Mouse (Mus musculus): ENCODE data around the gene B4galnt4. TPM values are rescaled to one million over a fixed set of nuclear protein-coding genes. Genes with fewer than 3 reads are reported as not detected.

The B4galnt4 gene
- polyA plus RNA-seq, 1 experiment from 2014 or later, result 1.0 TPM

- Histone ChIP-seq H3K4me3 (peak within 1 kb of the TSS; percentile 53), H3K4me1 (replicated peaks) (peaks cover 9% of the 10 kb centered on the region), H3K4me2 (peak within 1 kb of the TSS; percentile 93), H3K27ac (no peak within 1 kb of the TSS), H3K9ac (peak within 1 kb of the TSS; percentile 44), H3K36me3 (no peaks in the 10 kb centered on the region), H3K27me3 (peaks cover 36% of the 10 kb centered on the region), H3K9me3 (replicated peaks) (no peaks in the 10 kb centered on the region)
- no peak; the same call in 1 of the 2 replicates for ATAC-seq (replicated peaks; ENCODE audit: insufficient number of reproducible peaks, insufficient read depth, low FRiP score, low read depth)
- WGBS, result 1% methylated on average over 56 of the region's 56 CpGs
These were observed 39.2 kb downstream of the B4galnt4 start, which contains the start of gene Sigirr for GRCm38 (mm10) chr7:141099911-141100691. Sigirr (minus strand) TSS chr7:141100572.

- WGBS, result 50% methylated on average over 3 of the region's 3 CpGs
- Histone ChIP-seq H3K4me3 (no peak overlapping the region), H3K27me3 (peaks cover 30% of the 10 kb centered on the region), H3K36me3 (no peaks in the 10 kb centered on the region), H3K4me1 (replicated peaks) (peaks cover 9% of the 10 kb centered on the region), H3K4me2 (no peak overlapping the region), H3K9me3 (replicated peaks) (no peaks in the 10 kb centered on the region), H3K27ac (no peak overlapping the region), H3K9ac (no peak overlapping the region)
- no peak for ATAC-seq (replicated peaks; ENCODE audit: insufficient number of reproducible peaks, insufficient read depth, low FRiP score, low read depth)
These were observed 42.3 kb downstream of the B4galnt4 start for GRCm38 (mm10) chr7:141103161-141103560.

GRCm38 (mm10) chr7:141115874-141116273 is 55.0 kb downstream of the B4galnt4 start:
- 85% methylated on average over 9 of the region's 9 CpGs for WGBS
- peaks cover 9% of the 10 kb centered on the region for H3K27me3 ChIP-seq
- 0 out of 2 replicates have a peak, but pooled peaks cover 3% of the 10 kb centered on the region for H3K4me1 ChIP-seq (replicated peaks)
- H3K9ac ChIP-seq, result no peak overlapping the region
- no peak overlapping the region for H3K4me2 ChIP-seq
- H3K27ac ChIP-seq, result no peak overlapping the region
- ATAC-seq (replicated peaks; ENCODE audit: insufficient number of reproducible peaks, insufficient read depth, low FRiP score, low read depth), result no peak
- H3K36me3 ChIP-seq, result no peaks in the 10 kb centered on the region
- no peak overlapping the region for H3K4me3 ChIP-seq
- H3K9me3 ChIP-seq (replicated peaks), result no peaks in the 10 kb centered on the region

GRCm38 (mm10) chr7:141117636-141118035 is 56.7 kb downstream of the B4galnt4 start, which contains the start of gene Ano9:
Ano9 (minus strand) TSS chr7:141117806.
- Histone ChIP-seq H3K9ac (no peak within 1 kb of the TSS), H3K4me3 (no peak within 1 kb of the TSS)

GRCm38 (mm10) chr7:141119487-141119886 is 58.6 kb downstream of the B4galnt4 start:
- Histone ChIP-seq H3K9me3 (replicated peaks) (no peaks in the 10 kb centered on the region), H3K4me3 (no peak overlapping the region), H3K27me3 (peaks cover 9% of the 10 kb centered on the region), H3K36me3 (no peaks in the 10 kb centered on the region), H3K4me2 (no peak overlapping the region), H3K27ac (no peak overlapping the region), H3K9ac (no peak overlapping the region), H3K4me1 (replicated peaks) (peaks cover 19% of the 10 kb centered on the region)
- 65% methylated on average over 3 of the region's 3 CpGs for WGBS
- no peak for ATAC-seq (replicated peaks; ENCODE audit: insufficient number of reproducible peaks, insufficient read depth, low FRiP score, low read depth)

More at GRCm38 (mm10) chr7:141117636-141118035, 56.7 kb downstream of the B4galnt4 start, which contains the start of gene Ano9:
- no peak within 1 kb of the TSS for H3K4me2 ChIP-seq
- H3K27me3 ChIP-seq, result peaks cover 9% of the 10 kb centered on the region
- H3K4me1 ChIP-seq (replicated peaks), result peaks cover 13% of the 10 kb centered on the region
- no peaks in the 10 kb centered on the region for H3K36me3 ChIP-seq
- ATAC-seq (replicated peaks; ENCODE audit: insufficient number of reproducible peaks, insufficient read depth, low FRiP score, low read depth), result no peak
- WGBS, result 11% methylated on average over 9 of the region's 9 CpGs
- no peak within 1 kb of the TSS for H3K27ac ChIP-seq
- no peaks in the 10 kb centered on the region for H3K9me3 ChIP-seq (replicated peaks)

- peaks cover 9% of the 10 kb centered on the region for H3K27me3 ChIP-seq
- H3K9me3 ChIP-seq (replicated peaks), result no peaks in the 10 kb centered on the region
- ATAC-seq (replicated peaks; ENCODE audit: insufficient number of reproducible peaks, insufficient read depth, low FRiP score, low read depth), result no peak
- no peak overlapping the region for H3K9ac ChIP-seq
- H3K4me1 ChIP-seq (replicated peaks), result peaks cover 19% of the 10 kb centered on the region
- H3K4me3 ChIP-seq, result no peak overlapping the region
- H3K4me2 ChIP-seq, result no peak overlapping the region
- 84% methylated on average over 3 of the region's 3 CpGs for WGBS
- H3K36me3 ChIP-seq, result no peaks in the 10 kb centered on the region
- no peak overlapping the region for H3K27ac ChIP-seq
These were observed 59.7 kb downstream of the B4galnt4 start for GRCm38 (mm10) chr7:141120605-141121004.

- ATAC-seq (replicated peaks; ENCODE audit: insufficient number of reproducible peaks, insufficient read depth, low FRiP score, low read depth), result no peak
- no peaks in the 10 kb centered on the region for H3K9me3 ChIP-seq (replicated peaks)
- WGBS, result 76% methylated on average over 5 of the region's 5 CpGs
- H3K4me3 ChIP-seq, result no peak overlapping the region
- no peak overlapping the region for H3K4me2 ChIP-seq
- peaks cover 17% of the 10 kb centered on the region for H3K4me1 ChIP-seq (replicated peaks)
- H3K27me3 ChIP-seq, result peaks cover 9% of the 10 kb centered on the region
- no peaks in the 10 kb centered on the region for H3K36me3 ChIP-seq
- no peak overlapping the region for H3K9ac ChIP-seq
- H3K27ac ChIP-seq, result no peak overlapping the region
These were observed 60.2 kb downstream of the B4galnt4 start for GRCm38 (mm10) chr7:141121051-141121531.

Other genes starting within 250 kb of the B4galnt4 start
- 0.78 and 0.95 TPM in 2 replicates for gene Zfp941, start 238.9 kb upstream of the B4galnt4 start, polyA plus RNA-seq (2015; fragmentation: Nextera tagmentation; extraction: Ambion mirVana)
- 0.68 and 1.4 TPM in 2 replicates for gene Urah, start 226.1 kb upstream of the B4galnt4 start, polyA plus RNA-seq (2015; fragmentation: Nextera tagmentation; extraction: Ambion mirVana)
- gene Scgb1c1, start 215.6 kb upstream of the B4galnt4 start, polyA plus RNA-seq (2015; fragmentation: Nextera tagmentation; extraction: Ambion mirVana), result 0.36 TPM in 1 of 2 replicates, not detected in the other
- not detected in 2 replicates for gene Odf3, start 213.3 kb upstream of the B4galnt4 start, polyA plus RNA-seq (2015; fragmentation: Nextera tagmentation; extraction: Ambion mirVana)
- gene Gm45785, start 204.8 kb upstream of the B4galnt4 start, polyA plus RNA-seq (2015; fragmentation: Nextera tagmentation; extraction: Ambion mirVana), result not detected in 2 replicates
- 36.0 and 47.3 TPM in 2 replicates for gene Ric8a, start 204.1 kb upstream of the B4galnt4 start, polyA plus RNA-seq (2015; fragmentation: Nextera tagmentation; extraction: Ambion mirVana)
- gene Bet1l, start 203.5 kb upstream of the B4galnt4 start, polyA plus RNA-seq (2015; fragmentation: Nextera tagmentation; extraction: Ambion mirVana), result 30.2 and 31.9 TPM in 2 replicates
- 154 and 179 TPM in 2 replicates for gene Psmd13, start 179.1 kb upstream of the B4galnt4 start, polyA plus RNA-seq (2015; fragmentation: Nextera tagmentation; extraction: Ambion mirVana)
- gene Sirt3, start 178.8 kb upstream of the B4galnt4 start, polyA plus RNA-seq (2015; fragmentation: Nextera tagmentation; extraction: Ambion mirVana), result 54.1 and 55.8 TPM in 2 replicates
- 309 and 515 TPM in 2 replicates for gene Cox8b, start 160.7 kb upstream of the B4galnt4 start, polyA plus RNA-seq (2015; fragmentation: Nextera tagmentation; extraction: Ambion mirVana)
- 0.24 and 2.8 TPM in 2 replicates for gene Nlrp6, start 140.2 kb upstream of the B4galnt4 start, polyA plus RNA-seq (2015; fragmentation: Nextera tagmentation; extraction: Ambion mirVana)
- gene Pgghg, start 119.7 kb upstream of the B4galnt4 start, polyA plus RNA-seq (2015; fragmentation: Nextera tagmentation; extraction: Ambion mirVana), result 9.3 and 15.5 TPM in 2 replicates
- gene Ifitm5, start 110.8 kb upstream of the B4galnt4 start, polyA plus RNA-seq (2015; fragmentation: Nextera tagmentation; extraction: Ambion mirVana), result 1.6 and 2.5 TPM in 2 replicates
- not detected in 2 replicates for gene Gm45717, start 105.2 kb upstream of the B4galnt4 start, polyA plus RNA-seq (2015; fragmentation: Nextera tagmentation; extraction: Ambion mirVana)
- 459 and 624 TPM in 2 replicates for gene Ifitm2, start 105.1 kb upstream of the B4galnt4 start, polyA plus RNA-seq (2015; fragmentation: Nextera tagmentation; extraction: Ambion mirVana)
- 11.7 and 49.8 TPM in 2 replicates for gene Ifitm1, start 93.9 kb upstream of the B4galnt4 start, polyA plus RNA-seq (2015; fragmentation: Nextera tagmentation; extraction: Ambion mirVana)
- 103 and 212 TPM in 2 replicates for gene Ifitm3, start 50.3 kb upstream of the B4galnt4 start, polyA plus RNA-seq (2015; fragmentation: Nextera tagmentation; extraction: Ambion mirVana)
- 0.53 and 1.4 TPM in 2 replicates for gene Ifitm6, start 43.2 kb upstream of the B4galnt4 start, polyA plus RNA-seq (2015; fragmentation: Nextera tagmentation; extraction: Ambion mirVana)
- gene Gm17387, start 32.0 kb upstream of the B4galnt4 start, polyA plus RNA-seq (2015; fragmentation: Nextera tagmentation; extraction: Ambion mirVana), result not detected in 2 replicates
- gene Pkp3, start 17.1 kb downstream of the B4galnt4 start, polyA plus RNA-seq (2015; fragmentation: Nextera tagmentation; extraction: Ambion mirVana), result 0.97 and 5.9 TPM in 2 replicates
- 3.6 and 5.6 TPM in 2 replicates for gene Sigirr, start 39.5 kb downstream of the B4galnt4 start, polyA plus RNA-seq (2015; fragmentation: Nextera tagmentation; extraction: Ambion mirVana)
- gene Ano9, start 56.7 kb downstream of the B4galnt4 start, polyA plus RNA-seq (2015; fragmentation: Nextera tagmentation; extraction: Ambion mirVana), result 0.16 and 0.82 TPM in 2 replicates
- 51.9 and 56.5 TPM in 2 replicates for gene Ptdss2, start 61.3 kb downstream of the B4galnt4 start, polyA plus RNA-seq (2015; fragmentation: Nextera tagmentation; extraction: Ambion mirVana)
- gene Rnh1, start 111.8 kb downstream of the B4galnt4 start, polyA plus RNA-seq (2015; fragmentation: Nextera tagmentation; extraction: Ambion mirVana), result 86.6 and 111 TPM in 2 replicates
- 74.4 and 92.5 TPM in 2 replicates for gene Hras, start 132.9 kb downstream of the B4galnt4 start, polyA plus RNA-seq (2015; fragmentation: Nextera tagmentation; extraction: Ambion mirVana)
- gene Lrrc56, start 133.1 kb downstream of the B4galnt4 start, polyA plus RNA-seq (2015; fragmentation: Nextera tagmentation; extraction: Ambion mirVana), result 2.7 and 4.0 TPM in 2 replicates
- gene Lmntd2, start 153.0 kb downstream of the B4galnt4 start, polyA plus RNA-seq (2015; fragmentation: Nextera tagmentation; extraction: Ambion mirVana), result 0.23 and 0.58 TPM in 2 replicates
- 11.4 and 18.4 TPM in 2 replicates for gene Rassf7, start 154.8 kb downstream of the B4galnt4 start, polyA plus RNA-seq (2015; fragmentation: Nextera tagmentation; extraction: Ambion mirVana)
- 36.7 and 44.9 TPM in 2 replicates for gene Phrf1, start 167.7 kb downstream of the B4galnt4 start, polyA plus RNA-seq (2015; fragmentation: Nextera tagmentation; extraction: Ambion mirVana)
- 3.0 and 6.5 TPM in 2 replicates for gene Irf7, start 205.4 kb downstream of the B4galnt4 start, polyA plus RNA-seq (2015; fragmentation: Nextera tagmentation; extraction: Ambion mirVana)
- gene Cdhr5, start 215.7 kb downstream of the B4galnt4 start, polyA plus RNA-seq (2015; fragmentation: Nextera tagmentation; extraction: Ambion mirVana), result 0.05 TPM in 1 of 2 replicates, not detected in the other
- 1.5 and 1.6 TPM in 2 replicates for gene Sct, start 218.0 kb downstream of the B4galnt4 start, polyA plus RNA-seq (2015; fragmentation: Nextera tagmentation; extraction: Ambion mirVana)
- 0.18 and 0.22 TPM in 2 replicates for gene Drd4, start 230.9 kb downstream of the B4galnt4 start, polyA plus RNA-seq (2015; fragmentation: Nextera tagmentation; extraction: Ambion mirVana)